Mouse (Mus musculus) midbrain, embryonic 13.5 days (tissue): ENCODE measurements at regions not wholly inside any gene's neighbourhood (a gene's known extent, or its start where the extent isn't known, plus 50 kb on each side); places are given as distances from the start of the nearest gene placed in this dataset.

Experiments
- ATAC-seq: fragments of 200-750 bp; cut with Nextera tagmentation; 2 replicates; pipeline ENCODE4 v1.8.0; 2017; ENCODE audit warnings: mild to moderate bottlenecking, moderate TSS enrichment, moderate library complexity
- H3K27ac ChIP-seq: fragments of 300-500 bp; sonication (generic); 2 replicates; pipeline ENCODE4 v1.5.1; 2015; ENCODE audit warnings: inconsistent platforms, mild to moderate bottlenecking, moderate library complexity
- H3K27me3 ChIP-seq: fragments of 300-500 bp; sonication (generic); 2 replicates; pipeline ENCODE4 v1.6.1; 2015; ENCODE audit warnings: mild to moderate bottlenecking, inconsistent platforms
- H3K36me3 ChIP-seq: fragments of 300-500 bp; sonication (generic); 2 replicates; pipeline ENCODE4 v1.6.1; 2015; ENCODE audit warnings: mild to moderate bottlenecking, inconsistent platforms
- H3K4me1 ChIP-seq: fragments of 300-500 bp; sonication (generic); replicated peaks from 2 replicates; pipeline ENCODE4 v1.6.1; 2015; ENCODE audit warnings: inconsistent platforms
- H3K4me2 ChIP-seq: fragments of 300-500 bp; sonication (generic); replicated peaks from 2 replicates; pipeline ENCODE4 v1.6.1; 2015; ENCODE audit warnings: moderate library complexity, mild to moderate bottlenecking, inconsistent platforms
- H3K4me3 ChIP-seq: fragments of 300-500 bp; sonication (generic); replicated peaks from 2 replicates; pipeline ENCODE4 v1.5.1; 2015; ENCODE audit warnings: mild to moderate bottlenecking, inconsistent platforms
- H3K9ac ChIP-seq: fragments of 300-500 bp; sonication (generic); replicated peaks from 2 replicates; pipeline ENCODE4 v1.6.1; 2015; ENCODE audit warnings: mild to moderate bottlenecking, inconsistent platforms
- H3K9me3 ChIP-seq: fragments of 300-500 bp; sonication (generic); 2 replicates; pipeline ENCODE4 v1.6.1; 2016; ENCODE audit warnings: mild to moderate bottlenecking, inconsistent platforms
- WGBS: fragments of 180-500 bp; shearing (Covaris S2); methylation state at CpG from one replicate; pipeline ENCODE4 v1.1.7; 2015; 5-methylcytosine and 5-hydroxymethylcytosine counted together

- H3K36me3 ChIP-seq = no peaks in the 10 kb centered on the region
- no peak for ATAC-seq
- no peak overlapping the region for H3K9ac ChIP-seq
- H3K4me1 ChIP-seq = no peaks in the 10 kb centered on the region
- no peaks in the 10 kb centered on the region for H3K9me3 ChIP-seq
- H3K4me3 ChIP-seq = no peak overlapping the region
- no peaks in the 10 kb centered on the region for H3K27me3 ChIP-seq
- 93% methylated on average over 3 of the region's 3 CpGs for WGBS
- no peak overlapping the region for H3K27ac ChIP-seq
- H3K4me2 ChIP-seq = no peak overlapping the region
These were observed 1747.5 kb upstream of the Adam24 start for GRCm38 (mm10) chr8:38927426-38927825.

- no peak overlapping the region for H3K9ac ChIP-seq
- no peak for ATAC-seq
- H3K27ac ChIP-seq = no peak overlapping the region
- WGBS = 72% methylated on average over 3 of the region's 3 CpGs
- no peak overlapping the region for H3K4me3 ChIP-seq
- H3K4me2 ChIP-seq = no peak overlapping the region
- no peaks in the 10 kb centered on the region for H3K36me3 ChIP-seq
- no peaks in the 10 kb centered on the region for H3K4me1 ChIP-seq
- no peaks in the 10 kb centered on the region for H3K27me3 ChIP-seq
- H3K9me3 ChIP-seq = no peaks in the 10 kb centered on the region
These were observed 1747.0 kb upstream of the Adam24 start for GRCm38 (mm10) chr8:38927867-38928266.

GRCm38 (mm10) chr8:38928340-38928739 lies 1746.5 kb upstream of the Adam24 start:
- ATAC-seq = 0 out of 2 replicates have a peak, but pooled peaks have one; percentile 40
- Histone ChIP-seq H3K27me3 (no peaks in the 10 kb centered on the region), H3K9ac (no peak overlapping the region), H3K27ac (no peak overlapping the region), H3K4me1 (no peaks in the 10 kb centered on the region), H3K36me3 (no peaks in the 10 kb centered on the region), H3K9me3 (no peaks in the 10 kb centered on the region), H3K4me2 (no peak overlapping the region), H3K4me3 (no peak overlapping the region)
- 78% methylated on average over 2 of the region's 2 CpGs for WGBS
